Mouse (Mus musculus): ENCODE data around the gene Tgfbrap1. TPM values are rescaled to one million over a fixed set of nuclear protein-coding genes. Genes with fewer than 3 reads are reported as not detected.
"Not testable (repeated sequence)": the region's sequence is repeated elsewhere in the genome, so short reads cannot be mapped to it uniquely, and the experiment has no call there.

Tgfbrap1 gene
- polyA plus RNA-seq, 1 experiment from 2014 or later = 8.0 TPM

GRCm38 (mm10) chr1:43065615-43066310, 32.7 kb downstream of the Tgfbrap1 start:
- Histone ChIP-seq H3K27me3 (replicated peaks) (no peaks in the 10 kb centered on the region), H3K4me1 (no peaks in the 10 kb centered on the region), H3K36me3 (peaks cover 12% of the 10 kb centered on the region; the same call in 1 of the 2 replicates), H3K9me3 (no peaks in the 10 kb centered on the region), H3K4me3 (replicated peaks) (no peak overlapping the region), H3K4me2 (no peak overlapping the region), H3K27ac (no peak overlapping the region), H3K9ac (no peak overlapping the region)
- ATAC-seq (ENCODE audit: insufficient read depth, low FRiP score, low read depth) = peak; percentile 66; the same call in 1 of the 2 replicates
- WGBS = 51% methylated on average over 9 of the region's 9 CpGs

- no peak overlapping the region for H3K4me2 ChIP-seq
- peaks cover 4% of the 10 kb centered on the region for H3K36me3 ChIP-seq
- no peaks in the 10 kb centered on the region for H3K27me3 ChIP-seq (replicated peaks)
- no peak for ATAC-seq (ENCODE audit: insufficient read depth, low FRiP score, low read depth)
- no peaks in the 10 kb centered on the region for H3K4me1 ChIP-seq
- 88% methylated on average over 5 of the region's 5 CpGs for WGBS
- H3K27ac ChIP-seq = no peak overlapping the region
- no peaks in the 10 kb centered on the region for H3K9me3 ChIP-seq
- H3K9ac ChIP-seq = no peak overlapping the region
- no peak overlapping the region for H3K4me3 ChIP-seq (replicated peaks)
Measured at GRCm38 (mm10) chr1:43051903-43052302, 46.5 kb downstream of the Tgfbrap1 start.

- H3K4me2 ChIP-seq = no peak overlapping the region
- H3K27ac ChIP-seq = no peak overlapping the region
- H3K4me1 ChIP-seq = no peaks in the 10 kb centered on the region
- WGBS = 84% methylated on average over 10 of the region's 10 CpGs
- H3K9ac ChIP-seq = no peak overlapping the region
- H3K9me3 ChIP-seq = no peaks in the 10 kb centered on the region
- H3K36me3 ChIP-seq = peaks cover 4% of the 10 kb centered on the region
- no peak overlapping the region for H3K4me3 ChIP-seq (replicated peaks)
- H3K27me3 ChIP-seq (replicated peaks) = no peaks in the 10 kb centered on the region
- no peak for ATAC-seq (ENCODE audit: insufficient read depth, low FRiP score, low read depth)
Measured at GRCm38 (mm10) chr1:43047811-43048210, 50.6 kb downstream of the Tgfbrap1 start.

GRCm38 (mm10) chr1:43046990-43047389, 51.4 kb downstream of the Tgfbrap1 start:
- Histone ChIP-seq H3K4me2 (no peak overlapping the region), H3K4me1 (no peaks in the 10 kb centered on the region), H3K9ac (no peak overlapping the region), H3K9me3 (no peaks in the 10 kb centered on the region), H3K27me3 (replicated peaks) (no peaks in the 10 kb centered on the region), H3K36me3 (peaks cover 4% of the 10 kb centered on the region), H3K4me3 (replicated peaks) (no peak overlapping the region), H3K27ac (no peak overlapping the region)
- ATAC-seq (ENCODE audit: insufficient read depth, low FRiP score, low read depth) = no peak
- 66% methylated on average over 2 of the region's 2 CpGs for WGBS

GRCm38 (mm10) chr1:43045204-43045982, 53.0 kb downstream of the Tgfbrap1 start:
- Histone ChIP-seq H3K9ac (no peak overlapping the region), H3K36me3 (no peaks in the 10 kb centered on the region), H3K4me3 (replicated peaks) (no peak overlapping the region), H3K27ac (no peak overlapping the region), H3K27me3 (replicated peaks) (no peaks in the 10 kb centered on the region), H3K4me2 (no peak overlapping the region), H3K9me3 (no peaks in the 10 kb centered on the region), H3K4me1 (no peaks in the 10 kb centered on the region)
- ATAC-seq (ENCODE audit: insufficient read depth, low FRiP score, low read depth) = no peak
- WGBS = 76% methylated on average over 14 of the region's 14 CpGs

GRCm38 (mm10) chr1:43042271-43042670, 56.2 kb downstream of the Tgfbrap1 start:
- Histone ChIP-seq H3K9ac (no peak overlapping the region), H3K4me3 (replicated peaks) (no peak overlapping the region), H3K9me3 (no peaks in the 10 kb centered on the region), H3K4me1 (no peaks in the 10 kb centered on the region), H3K4me2 (no peak overlapping the region), H3K27me3 (replicated peaks) (no peaks in the 10 kb centered on the region), H3K36me3 (no peaks in the 10 kb centered on the region), H3K27ac (no peak overlapping the region)
- no peak for ATAC-seq (ENCODE audit: insufficient read depth, low FRiP score, low read depth)
- 40% methylated on average over 6 of the region's 6 CpGs for whole genome bisulfite sequencing

- Histone ChIP-seq H3K4me1 (no peaks in the 10 kb centered on the region), H3K4me2 (no peak overlapping the region), H3K9ac (no peak overlapping the region), H3K9me3 (no peaks in the 10 kb centered on the region), H3K27ac (no peak overlapping the region), H3K4me3 (replicated peaks) (no peak overlapping the region), H3K27me3 (replicated peaks) (no peaks in the 10 kb centered on the region), H3K36me3 (no peaks in the 10 kb centered on the region)
- no peak for ATAC-seq (ENCODE audit: insufficient read depth, low FRiP score, low read depth)
- WGBS = 86% methylated on average over 7 of the region's 7 CpGs
Measured at GRCm38 (mm10) chr1:43036014-43036413, 62.4 kb downstream of the Tgfbrap1 start.

GRCm38 (mm10) chr1:43015153-43015685, 83.2 kb downstream of the Tgfbrap1 start:
- not testable (repeated sequence) for H3K27me3 ChIP-seq (replicated peaks); H3K9ac ChIP-seq; H3K4me2 ChIP-seq; H3K36me3 ChIP-seq; H3K9me3 ChIP-seq; ATAC-seq (ENCODE audit: insufficient read depth, low FRiP score, low read depth); H3K4me1 ChIP-seq; H3K4me3 ChIP-seq (replicated peaks); H3K27ac ChIP-seq
- 80% methylated on average over 7 of the region's 7 CpGs for WGBS

- Histone ChIP-seq H3K9ac (no peak overlapping the region), H3K4me1 (no peaks in the 10 kb centered on the region), H3K27ac (no peak overlapping the region), H3K9me3 (no peaks in the 10 kb centered on the region), H3K36me3 (no peaks in the 10 kb centered on the region), H3K27me3 (replicated peaks) (no peaks in the 10 kb centered on the region), H3K4me3 (replicated peaks) (no peak overlapping the region), H3K4me2 (no peak overlapping the region)
- no peak for ATAC-seq (ENCODE audit: insufficient read depth, low FRiP score, low read depth)
- 91% methylated on average over 4 of the region's 4 CpGs for WGBS
Measured at GRCm38 (mm10) chr1:43010461-43010860, 88.0 kb downstream of the Tgfbrap1 start.

- H3K27ac ChIP-seq = no peak overlapping the region
- no peak overlapping the region for H3K4me3 ChIP-seq (replicated peaks)
- 70% methylated on average over 4 of the region's 4 CpGs for WGBS
Measured at GRCm38 (mm10) chr1:43006524-43006923, 91.9 kb downstream of the Tgfbrap1 start.

GRCm38 (mm10) chr1:43006051-43006514, 92.4 kb downstream of the Tgfbrap1 start:
- no peak for ATAC-seq (ENCODE audit: insufficient read depth, low FRiP score, low read depth)
- no peaks in the 10 kb centered on the region for H3K9me3 ChIP-seq
- no peak overlapping the region for H3K4me3 ChIP-seq (replicated peaks)
- no peaks in the 10 kb centered on the region for H3K4me1 ChIP-seq
- WGBS = 60% methylated on average over 13 of the region's 13 CpGs
- no peaks in the 10 kb centered on the region for H3K27me3 ChIP-seq (replicated peaks)
- no peak overlapping the region for H3K4me2 ChIP-seq
- H3K27ac ChIP-seq = no peak overlapping the region
- H3K36me3 ChIP-seq = no peaks in the 10 kb centered on the region
- H3K9ac ChIP-seq = no peak overlapping the region

More at GRCm38 (mm10) chr1:43006524-43006923, 91.9 kb downstream of the Tgfbrap1 start:
- H3K27me3 ChIP-seq (replicated peaks) = no peaks in the 10 kb centered on the region
- no peak overlapping the region for H3K4me2 ChIP-seq
- no peak overlapping the region for H3K9ac ChIP-seq
- H3K9me3 ChIP-seq = no peaks in the 10 kb centered on the region
- ATAC-seq (ENCODE audit: insufficient read depth, low FRiP score, low read depth) = no peak
- H3K36me3 ChIP-seq = no peaks in the 10 kb centered on the region
- no peaks in the 10 kb centered on the region for H3K4me1 ChIP-seq

Measured in stomach, embryonic 15.5 days (tissue).